Mouse (Mus musculus): ENCODE results near the gene Alox8. TPM values are rescaled to one million over a fixed set of nuclear protein-coding genes. Genes with fewer than 3 reads are reported as not detected.

The Alox8 gene
- total and polyA plus RNA-seq, 3 experiments: 0.10 to 0.30 TPM; not detected in 1

DNA sequence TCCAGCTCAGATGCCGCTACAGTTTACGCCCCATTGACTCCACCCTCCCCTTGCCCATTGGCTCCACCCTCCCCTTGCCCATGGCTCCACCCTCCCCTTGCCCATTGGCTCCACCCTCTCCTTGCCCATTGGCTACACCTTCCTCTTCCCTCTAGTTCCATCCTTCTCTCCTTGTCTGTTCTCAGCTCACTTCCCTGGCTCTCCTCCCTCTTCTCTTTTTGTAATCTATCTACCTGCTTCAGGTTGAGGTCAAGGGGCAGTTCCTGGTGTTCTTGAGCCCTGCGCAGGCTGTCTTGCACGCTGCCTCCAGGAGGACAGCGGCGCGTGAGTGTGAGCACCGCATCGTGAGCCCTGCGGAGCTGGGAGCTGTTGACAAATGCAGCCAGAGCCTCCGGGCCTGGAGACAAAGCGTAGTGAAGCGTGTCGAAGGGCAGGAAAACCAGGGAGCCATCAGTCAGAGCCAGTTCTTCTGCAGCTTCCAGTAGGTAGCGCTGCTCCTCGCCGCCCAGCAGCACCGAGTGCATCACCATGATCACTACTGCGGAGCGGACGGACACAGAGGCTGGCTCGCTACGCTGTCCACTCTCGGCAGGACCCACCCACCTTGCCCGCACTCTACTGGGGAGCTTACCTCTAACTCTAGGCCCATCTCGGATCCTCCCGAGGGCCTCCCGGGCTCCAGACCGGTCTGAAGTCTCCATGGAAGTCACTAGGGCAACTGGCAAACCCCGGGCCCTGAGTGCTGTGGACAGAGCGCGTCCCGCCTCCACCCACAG, 37.8 kb upstream of the Alox8 start:
- no peak for TF ChIP-seq JUND (conservative IDR thresholded peaks at IDR 0.05; ENCODE audit: low read depth, low read length)
- TF ChIP-seq CHD2 (IDR thresholded peaks at IDR 0.05; ENCODE audit: low read length): no peak
- no peak for TF ChIP-seq CHD1 (IDR thresholded peaks at IDR 0.05; ENCODE audit: low read depth, low read length)
- TF ChIP-seq ZKSCAN1 (IDR thresholded peaks at IDR 0.05; ENCODE audit: borderline replicate concordance, low read depth, low read length): no peak
- TF ChIP-seq UBTF (IDR thresholded peaks at IDR 0.05; ENCODE audit: low read depth, low read length): no peak
- TF ChIP-seq MAFK (IDR thresholded peaks at IDR 0.05; ENCODE audit: insufficient replicate concordance, low read length): no peak
- no peak for TF ChIP-seq GABPA (IDR thresholded peaks at IDR 0.05; ENCODE audit: insufficient replicate concordance, low read depth, low read length)
- no peak for TF ChIP-seq MAZ (IDR thresholded peaks at IDR 0.05; ENCODE audit: low read depth, low read length)
- no peak for TF ChIP-seq IRF4 (IDR thresholded peaks at IDR 0.05; ENCODE audit: low read depth, low read length)
- in situ Hi-C loops (cut with MboI; ENCODE audit: low pct_ligation_motif_present, low pct_unique_long_range_greater_than_20kb, low sequenced_read_pairs): no loop called here
- Histone ChIP-seq H3K4me1 (ENCODE audit: control insufficient read depth in 1 of 2, insufficient read depth in 2 of 2) (0 out of 4 replicates have a peak, but pooled peaks cover 2 to 9% of the 10 kb centered on the region in 2 experiments), H3K36me3 (replicated peaks in 1 of 2; ENCODE audit: control insufficient read depth in 1 of 2, insufficient read depth in 1 of 2, low read length in 1 of 2) (no peaks in the 10 kb centered on the region), H3K4me3 (replicated peaks in 1 of 3; ENCODE audit: low read depth in 2 of 3, low read length in 2 of 3, poor library complexity in 1 of 3) (no peak overlapping the region), H3K9ac (ENCODE audit: insufficient read depth, low read depth) (no peak overlapping the region), H3K79me2 (replicated peaks; ENCODE audit: control insufficient read depth, extremely low read depth, insufficient read depth, poor library complexity, severe bottlenecking) (no peaks in the 10 kb centered on the region), H3K4me2 (ENCODE audit: insufficient read depth, low read depth, poor library complexity, severe bottlenecking) (no peak overlapping the region), H3K9me3 (replicated peaks; ENCODE audit: low read length) (no peaks in the 10 kb centered on the region), H3K27ac (ENCODE audit: insufficient read depth, low read depth) (no peak overlapping the region), H3K27me3 (replicated peaks) (peaks cover 37% of the 10 kb centered on the region)
- dilution Hi-C loops (cut with MboI; ENCODE audit: extremely low pct_ligation_motif_present, extremely low pct_unique_long_range_greater_than_20kb, low sequenced_read_pairs): no loop called here
- DNase-seq (ENCODE audit: extremely low read depth): peak; percentile 47

DNA sequence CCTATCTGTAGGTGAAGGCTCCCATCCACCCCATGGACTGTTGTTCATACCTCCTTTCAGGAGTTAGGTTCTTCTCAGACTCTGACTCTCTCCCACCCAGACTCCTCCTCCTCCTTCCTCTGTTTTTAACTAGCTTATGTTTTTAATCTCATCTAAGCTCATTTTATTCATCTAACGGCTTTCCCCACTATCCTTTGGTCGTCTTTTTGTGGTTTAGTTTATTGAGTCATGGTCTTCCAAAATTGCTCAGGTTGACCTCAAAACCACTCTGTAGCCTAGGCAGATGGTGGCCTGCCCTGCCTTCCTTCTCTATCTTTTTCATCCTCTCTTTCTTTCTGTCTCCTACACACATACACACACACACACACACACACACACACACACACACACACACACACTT, 35.5 kb upstream of the Alox8 start:
- no peaks in the 10 kb centered on the region for H3K9me3 ChIP-seq (replicated peaks; ENCODE audit: low read length)
- no peak overlapping the region for H3K27ac ChIP-seq (ENCODE audit: insufficient read depth, low read depth)
- H3K27me3 ChIP-seq (replicated peaks): peaks cover 53% of the 10 kb centered on the region
- in situ Hi-C loops (cut with MboI; ENCODE audit: low pct_ligation_motif_present, low pct_unique_long_range_greater_than_20kb, low sequenced_read_pairs): loop anchor here (5.0 kb wide), 2 partner anchors 46 to 91 kb away; no protein-coding TSS in a partner anchor
- DNase-seq (ENCODE audit: extremely low read depth): peak; percentile 13
- H3K4me2 ChIP-seq (ENCODE audit: insufficient read depth, low read depth, poor library complexity, severe bottlenecking): no peak overlapping the region
- no peaks in the 10 kb centered on the region for H3K79me2 ChIP-seq (replicated peaks; ENCODE audit: control insufficient read depth, extremely low read depth, insufficient read depth, poor library complexity, severe bottlenecking)
- no peak overlapping the region for H3K4me3 ChIP-seq (replicated peaks in 1 of 3; ENCODE audit: low read depth in 2 of 3, low read length in 2 of 3, poor library complexity in 1 of 3)
- H3K9ac ChIP-seq (ENCODE audit: insufficient read depth, low read depth): no peak overlapping the region
- H3K36me3 ChIP-seq (replicated peaks in 1 of 2; ENCODE audit: control insufficient read depth in 1 of 2, insufficient read depth in 1 of 2, low read length in 1 of 2): no peaks in the 10 kb centered on the region
- dilution Hi-C loops (cut with MboI; ENCODE audit: extremely low pct_ligation_motif_present, extremely low pct_unique_long_range_greater_than_20kb, low sequenced_read_pairs): no loop called here
- 0 out of 4 replicates have a peak, but pooled peaks cover 2 to 9% of the 10 kb centered on the region in 2 experiments for H3K4me1 ChIP-seq (ENCODE audit: control insufficient read depth in 1 of 2, insufficient read depth in 2 of 2)
- TF ChIP-seq IRF4 (IDR thresholded peaks at IDR 0.05; ENCODE audit: low read depth, low read length) (peak; percentile 43), RCOR1 (conservative IDR thresholded peaks at IDR 0.05; ENCODE audit: low read depth, low read length) (no peak), BHLHE40 (IDR thresholded peaks at IDR 0.05; ENCODE audit: low read depth, low read length) (no peak)

GRCm38 (mm10) chr11:69230420-69230819, 32.8 kb upstream of the Alox8 start:
- Histone ChIP-seq H3K36me3 (replicated peaks in 1 of 2; ENCODE audit: control insufficient read depth in 1 of 2, insufficient read depth in 1 of 2, low read length in 1 of 2) (no peaks in the 10 kb centered on the region), H3K9ac (ENCODE audit: insufficient read depth, low read depth) (no peak overlapping the region), H3K4me2 (ENCODE audit: insufficient read depth, low read depth, poor library complexity, severe bottlenecking) (no peak overlapping the region), H3K27me3 (replicated peaks) (peaks cover 75% of the 10 kb centered on the region), H3K4me3 (replicated peaks in 1 of 3; ENCODE audit: low read depth in 2 of 3, low read length in 2 of 3, poor library complexity in 1 of 3) (no peak overlapping the region), H3K79me2 (replicated peaks; ENCODE audit: control insufficient read depth, extremely low read depth, insufficient read depth, poor library complexity, severe bottlenecking) (no peaks in the 10 kb centered on the region), H3K27ac (ENCODE audit: insufficient read depth, low read depth) (no peak overlapping the region), H3K4me1 (ENCODE audit: control insufficient read depth in 1 of 2, insufficient read depth in 2 of 2) (0 out of 4 replicates have a peak, but pooled peaks cover 2 to 9% of the 10 kb centered on the region in 2 experiments), H3K9me3 (replicated peaks; ENCODE audit: low read length) (no peaks in the 10 kb centered on the region)
- dilution Hi-C loops (cut with MboI; ENCODE audit: extremely low pct_ligation_motif_present, extremely low pct_unique_long_range_greater_than_20kb, low sequenced_read_pairs) (no loop called here), in situ Hi-C loops (cut with MboI; ENCODE audit: low pct_ligation_motif_present, low pct_unique_long_range_greater_than_20kb, low sequenced_read_pairs) (loop anchor here (5.0 kb wide), 2 partner anchors 43 to 88 kb away; no protein-coding TSS in a partner anchor)
- no peak for DNase-seq (ENCODE audit: extremely low read depth)
- TF ChIP-seq RAD21 (IDR thresholded peaks at IDR 0.05; ENCODE audit: low read depth, low read length) (peak; percentile 37), ZKSCAN1 (IDR thresholded peaks at IDR 0.05; ENCODE audit: borderline replicate concordance, low read depth, low read length) (peak; percentile 91), CHD1 (IDR thresholded peaks at IDR 0.05; ENCODE audit: low read depth, low read length) (no peak), RCOR1 (conservative IDR thresholded peaks at IDR 0.05; ENCODE audit: low read depth, low read length) (no peak), USF2 (conservative IDR thresholded peaks at IDR 0.05; ENCODE audit: low read depth, low read length) (no peak), CHD2 (IDR thresholded peaks at IDR 0.05; ENCODE audit: low read length) (no peak), EP300 (IDR thresholded peaks at IDR 0.05; ENCODE audit: low read length) (no peak), JUND (conservative IDR thresholded peaks at IDR 0.05; ENCODE audit: low read depth, low read length) (no peak), BHLHE40 (IDR thresholded peaks at IDR 0.05; ENCODE audit: low read depth, low read length) (no peak), MAZ (IDR thresholded peaks at IDR 0.05; ENCODE audit: low read depth, low read length) (no peak), SIN3A (IDR thresholded peaks at IDR 0.05; ENCODE audit: low read length) (no peak), ZC3H11A (IDR thresholded peaks at IDR 0.05; ENCODE audit: low read depth, low read length) (no peak), CTCF (conservative IDR thresholded peaks at IDR 0.05 in 1 of 2, IDR thresholded peaks at IDR 0.05 in 1 of 2; ENCODE audit: low read depth in 2 of 2, low read length in 2 of 2) (peak in 1 of 2 experiments; percentile 59; a peak in 2 of 4 replicates), SMC3 (IDR thresholded peaks at IDR 0.05; ENCODE audit: low read depth, low read length) (peak; percentile 41), MYC (IDR thresholded peaks at IDR 0.05; ENCODE audit: low read depth, low read length) (no peak), MAX (IDR thresholded peaks at IDR 0.05; ENCODE audit: low read length) (no peak), USF1 (IDR thresholded peaks at IDR 0.05; ENCODE audit: low read depth, low read length) (no peak), MAFK (IDR thresholded peaks at IDR 0.05; ENCODE audit: insufficient replicate concordance, low read length) (no peak), ELF1 (IDR thresholded peaks at IDR 0.05; ENCODE audit: low read depth, low read length) (no peak), POLR2A (IDR thresholded peaks at IDR 0.05; ENCODE audit: low read depth, low read length) (no peak)

All from CH12.LX (cell line).